Mouse (Mus musculus): ENCODE results near the gene Elmo2.

GRCm38 (mm10) chr2:165332610-165333210 lies 6.4 kb upstream of the Elmo2 start:
- TF ChIP-seq CTCF (IDR thresholded peaks at IDR 0.05; ENCODE audit: low read depth, low read length), result no peak
- no peak for TF ChIP-seq EP300 (IDR thresholded peaks at IDR 0.05; ENCODE audit: insufficient read depth, low read depth, low read length)

All from ES-Bruce4 (cell line).